Mouse (Mus musculus) right cerebral cortex, postnatal 10 days (tissue): ENCODE measurements around the gene Jph2.

Experiments
- DNase-seq, 2 experiments: peaks; one replicate each; pipeline ENCODE4 v3.0.0; 2021; ENCODE audit warnings: low spot score in 2 of 2

The Jph2 gene

GRCm38 (mm10) chr2:163360858-163361623 lies 36.8 kb downstream of the Jph2 start:
- DNase-seq, result no peak

DNA sequence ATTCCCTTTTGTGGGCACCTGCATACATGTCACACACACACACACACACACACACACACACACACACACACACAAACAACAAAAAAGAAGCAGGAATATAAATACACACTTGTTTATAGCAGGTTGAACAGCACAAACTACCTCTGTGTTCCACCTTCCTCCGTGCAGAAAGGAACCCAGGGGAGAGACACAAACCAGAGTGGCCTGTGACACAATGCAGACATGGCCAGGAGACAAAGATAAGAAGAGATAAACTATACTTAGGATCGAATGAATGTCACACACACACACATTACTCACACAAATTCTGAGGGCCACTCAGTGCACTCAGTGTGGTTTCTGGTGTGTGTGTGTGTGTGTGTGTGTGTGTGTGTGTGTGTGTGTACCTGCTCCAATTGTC lies 38.5 kb downstream of the Jph2 start:
- no peak for DNase-seq

DNA sequence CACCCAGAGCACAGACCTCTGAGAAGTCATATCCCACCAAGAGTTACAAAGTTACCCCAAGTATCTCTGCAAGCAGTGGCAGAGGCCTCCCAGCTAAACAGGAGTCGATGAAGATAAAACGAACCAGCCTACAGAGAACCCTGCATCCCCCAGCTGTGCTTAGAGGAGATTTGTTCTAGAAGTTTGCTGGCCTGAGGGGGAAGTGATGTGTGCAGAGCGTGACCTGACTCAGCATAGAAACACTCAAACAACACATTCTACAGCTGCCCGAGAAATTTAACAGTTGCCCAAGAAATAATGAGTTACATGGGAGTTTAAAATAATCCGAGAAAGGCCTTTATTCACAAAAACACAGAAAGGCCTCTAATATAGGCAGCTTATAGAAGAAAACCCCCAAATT lies 39.1 kb downstream of the Jph2 start:
- DNase-seq, result no peak

GRCm38 (mm10) chr2:163356113-163356840 lies 41.5 kb downstream of the Jph2 start:
- no peak for DNase-seq

- DNase-seq, result no peak
These were observed 42.1 kb downstream of the Jph2 start for GRCm38 (mm10) chr2:163355666-163356065.

GRCm38 (mm10) chr2:163353731-163354130 lies 44.1 kb downstream of the Jph2 start:
- DNase-seq, result no peak

- DNase-seq, result no peak
These were observed 47.4 kb downstream of the Jph2 start for GRCm38 (mm10) chr2:163350443-163350842.

DNA sequence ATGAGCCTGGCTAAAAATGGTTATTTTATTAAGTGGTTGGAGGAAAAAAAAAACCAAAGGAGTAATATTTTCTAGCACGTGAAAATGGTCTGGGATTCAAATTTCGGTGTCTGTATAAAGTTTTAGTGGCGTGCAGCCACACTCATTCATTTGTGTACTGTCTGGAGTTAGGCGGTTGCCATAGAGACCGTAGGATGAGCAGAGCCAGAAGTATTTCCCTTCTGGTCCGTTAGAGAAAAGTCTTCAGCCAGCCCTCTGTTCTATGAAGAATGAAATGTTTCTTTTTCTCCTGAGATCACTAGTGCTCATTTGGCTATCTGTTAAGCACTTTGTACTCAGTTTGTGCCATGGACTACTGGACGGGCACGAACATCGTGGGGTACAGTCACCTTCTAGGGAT lies 48.4 kb downstream of the Jph2 start:
- DNase-seq, result peak; percentile 70 to 84

DNA sequence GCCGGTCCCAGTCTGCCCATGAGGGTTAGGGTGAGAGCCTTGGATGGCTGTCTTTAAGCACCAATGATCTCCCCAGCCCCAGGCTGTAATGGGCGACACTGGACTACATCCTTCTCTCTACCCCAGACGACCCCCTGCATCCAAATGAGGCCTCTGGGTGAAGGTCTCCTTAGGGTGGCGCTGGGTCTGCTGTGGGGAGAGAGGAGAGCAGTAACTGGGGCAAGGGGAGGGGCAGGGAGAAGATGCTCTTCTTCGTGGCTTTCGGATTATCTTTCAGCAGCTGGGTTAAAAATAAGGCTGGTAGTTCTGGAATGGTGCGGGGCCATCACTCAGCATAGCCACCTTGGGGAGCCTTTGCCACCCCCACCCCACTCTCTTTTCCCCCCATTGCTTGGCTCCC lies 49.1 kb downstream of the Jph2 start:
- no peak for DNase-seq

DNA sequence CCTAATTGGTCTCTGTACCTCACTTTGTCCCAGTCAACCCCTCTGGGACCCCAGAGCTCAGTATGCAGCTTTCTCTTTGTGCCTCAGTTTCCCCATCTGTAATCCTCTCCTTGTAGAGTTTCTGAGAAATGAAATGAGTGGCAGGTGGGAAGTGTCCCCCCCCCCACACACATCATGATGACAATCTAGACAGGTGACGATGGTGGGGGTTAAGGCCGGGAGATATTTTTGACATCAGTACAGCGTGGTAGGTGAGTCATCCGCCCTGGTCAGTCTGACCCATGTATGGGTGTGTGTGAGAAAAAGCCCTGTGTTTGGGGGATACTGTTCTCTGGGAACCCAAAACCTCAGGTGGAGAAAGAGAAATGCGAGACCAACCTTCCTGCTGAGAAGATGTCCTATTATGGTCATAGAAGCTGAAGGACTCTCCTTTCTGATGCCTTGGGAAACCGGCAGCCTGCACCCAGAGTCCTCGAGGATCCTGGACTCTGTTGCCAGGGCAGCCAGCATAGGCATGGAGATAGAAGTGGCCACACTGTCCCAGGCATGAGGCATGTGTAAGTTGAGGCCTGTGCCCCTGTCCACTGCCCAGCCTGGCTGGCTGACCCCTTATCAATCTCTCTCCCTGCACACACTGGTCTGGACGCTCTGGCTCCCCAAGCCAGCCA lies 50.1 kb downstream of the Jph2 start:
- no peak for DNase-seq

DNA sequence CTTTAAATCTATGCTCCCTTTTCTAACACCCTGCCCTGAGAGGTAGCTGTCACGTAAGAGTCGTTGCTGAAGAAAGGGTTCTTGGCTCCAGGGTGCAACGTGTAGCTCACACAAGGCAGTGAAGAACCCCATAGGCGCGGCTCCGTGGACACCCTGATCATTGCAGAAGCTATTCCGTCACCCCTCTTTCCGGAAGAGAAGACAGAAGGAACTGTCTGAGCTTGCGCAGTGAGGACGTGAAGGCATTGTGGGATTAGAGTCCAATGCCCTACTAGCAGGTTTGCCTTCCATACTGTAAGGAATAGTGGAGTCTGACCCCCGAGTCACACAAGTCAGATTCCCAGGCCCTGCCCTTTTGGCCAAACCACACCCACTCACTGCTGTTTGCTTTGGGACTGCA lies 51.3 kb downstream of the Jph2 start:
- DNase-seq, result no peak

DNA sequence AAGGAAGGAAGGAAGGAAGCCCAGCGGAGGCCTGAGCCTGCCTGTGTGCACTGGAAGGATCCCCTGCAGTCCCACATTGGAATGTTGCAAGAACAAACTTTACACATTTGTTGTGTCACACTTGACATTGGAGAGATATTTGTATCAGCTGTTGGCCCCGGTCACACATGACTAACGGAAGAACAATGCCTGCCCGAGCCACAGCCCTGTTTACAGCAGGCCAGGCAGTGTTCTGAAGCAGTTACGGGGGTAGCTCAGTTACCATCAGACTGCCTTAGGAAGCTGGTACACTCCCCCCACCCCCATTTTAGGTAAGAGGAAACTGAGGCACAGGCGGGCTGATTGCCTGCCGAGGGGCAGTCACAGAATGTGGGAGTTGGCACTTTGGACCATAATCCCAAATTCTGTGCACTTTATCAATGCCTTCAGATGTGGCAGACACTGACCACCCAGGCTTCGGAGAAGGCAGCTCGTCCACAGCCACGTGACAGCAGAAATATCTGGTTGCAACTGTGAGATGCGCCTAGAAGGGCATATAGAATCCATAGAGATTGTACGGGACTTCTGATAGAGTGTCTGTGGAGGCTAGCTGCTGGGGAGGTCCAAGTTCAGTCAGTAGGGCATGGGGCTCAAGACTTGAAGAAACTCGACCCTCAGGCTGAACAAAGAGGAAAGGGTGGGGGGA lies 52.7 kb downstream of the Jph2 start:
- DNase-seq, result no peak

- peak in 1 of 2 experiments; percentile 56 for DNase-seq
These were observed 54.1 kb downstream of the Jph2 start for GRCm38 (mm10) chr2:163343671-163344070.

GRCm38 (mm10) chr2:163340263-163340662 lies 57.5 kb downstream of the Jph2 start:
- peak; percentile 68 to 75 for DNase-seq

DNA sequence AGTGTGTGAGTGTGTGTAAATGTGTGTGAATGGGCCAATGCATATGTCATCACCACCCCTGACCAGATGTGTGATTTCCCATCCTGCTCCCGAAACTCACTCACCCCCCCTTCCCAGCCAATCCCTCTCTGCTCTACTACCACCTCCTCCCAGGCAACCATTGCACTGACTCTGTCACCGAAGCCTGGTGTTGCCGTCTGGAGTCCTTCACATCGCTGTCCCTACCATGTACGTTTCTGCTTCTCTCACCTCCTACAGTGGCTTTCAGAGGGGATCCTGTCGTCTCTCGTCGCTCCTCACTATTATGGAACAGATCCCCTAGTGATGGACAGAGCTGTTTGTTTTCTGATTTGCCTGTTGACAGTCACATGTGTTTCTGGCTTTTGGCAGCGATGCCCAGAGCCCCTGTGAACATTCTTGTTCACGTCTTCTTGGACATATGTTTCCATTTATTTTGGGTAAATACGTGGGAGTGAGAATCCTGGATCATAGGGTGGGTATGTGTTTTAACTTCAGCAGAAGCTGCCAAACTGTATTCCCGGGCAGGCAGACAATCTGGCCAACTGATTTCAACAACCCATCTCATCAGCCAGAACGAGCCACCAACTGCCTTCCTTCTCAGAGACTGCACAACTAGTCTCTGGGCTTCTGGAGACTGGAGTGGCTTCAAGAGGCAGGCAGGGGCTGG lies 65.3 kb downstream of the Jph2 start:
- DNase-seq, result peak; percentile 74 to 87

- DNase-seq, result no peak
These were observed 66.4 kb downstream of the Jph2 start for GRCm38 (mm10) chr2:163331423-163331822.

DNA sequence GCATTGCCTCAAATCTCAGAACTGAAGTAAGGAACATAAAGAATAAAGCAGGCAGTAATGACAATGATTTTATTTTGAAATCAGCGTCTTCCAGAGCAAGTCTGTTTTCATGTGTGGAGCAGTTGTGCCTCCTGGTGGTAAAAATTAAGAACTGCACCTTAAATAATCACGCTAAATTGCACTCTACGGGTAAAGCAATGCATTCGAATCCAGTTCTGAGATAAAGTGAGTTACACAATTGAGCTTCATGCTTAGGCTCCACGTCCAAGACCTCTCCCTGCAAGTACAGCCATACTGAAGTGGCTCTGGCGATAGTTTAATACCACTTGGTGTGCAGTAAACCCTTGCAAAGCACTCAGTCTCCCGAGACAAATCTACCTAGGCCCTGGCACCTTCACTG lies 67.1 kb downstream of the Jph2 start:
- peak; percentile 55 to 65 for DNase-seq

DNA sequence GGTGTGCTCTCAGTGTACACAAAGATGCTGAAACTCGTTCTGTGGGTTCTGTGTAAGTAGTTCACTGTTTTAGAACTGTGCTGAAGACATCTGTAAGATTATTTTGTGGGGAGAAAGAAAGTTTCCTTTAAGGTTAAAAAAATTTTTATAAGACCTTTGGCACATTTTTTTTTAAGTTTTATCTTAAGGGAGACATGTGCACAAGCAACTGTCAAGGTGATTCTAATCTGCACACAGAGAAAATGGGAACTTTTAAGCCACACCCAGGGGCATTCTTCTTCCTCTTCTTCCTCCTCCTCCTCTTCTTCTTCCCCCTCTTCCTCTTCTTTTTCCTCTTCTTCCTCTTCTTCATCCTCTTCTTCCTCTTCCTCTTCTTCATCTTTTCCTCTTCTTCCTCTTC lies 74.6 kb downstream of the Jph2 start:
- no peak for DNase-seq

GRCm38 (mm10) chr2:163318777-163319176 lies 79.0 kb downstream of the Jph2 start:
- no peak for DNase-seq

GRCm38 (mm10) chr2:163317281-163317680 lies 80.5 kb downstream of the Jph2 start:
- DNase-seq, result no peak

DNA sequence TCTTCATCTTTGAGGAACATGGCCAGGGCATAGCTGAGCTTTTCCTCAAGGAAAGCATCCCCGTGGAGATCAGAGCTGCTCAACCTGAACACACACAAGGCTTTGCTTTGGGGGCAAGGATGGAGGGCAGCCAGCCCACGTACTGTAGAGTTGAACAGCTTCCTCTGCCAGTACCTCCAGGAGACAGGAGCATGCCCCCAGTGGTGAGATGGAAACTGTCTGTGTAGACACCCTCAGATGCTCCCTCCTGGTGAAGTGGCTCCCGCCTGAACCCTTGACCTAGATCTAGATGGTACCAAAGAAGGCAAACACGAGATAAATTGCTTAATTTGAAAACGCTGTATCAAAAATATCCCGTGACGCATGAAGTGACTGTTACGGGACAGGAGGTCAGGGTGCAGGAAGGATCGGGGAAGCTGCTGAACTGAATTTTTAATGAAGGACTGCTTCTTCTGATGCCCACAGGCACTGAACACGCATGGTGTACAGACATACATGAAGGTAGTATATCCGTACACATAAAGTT lies 87.6 kb downstream of the Jph2 start:
- no peak for DNase-seq
